Mouse (Mus musculus) heart, embryonic 13.5 days (tissue): ENCODE measurements around the gene Rec114. TPM values are rescaled to one million over a fixed set of nuclear protein-coding genes. Genes with fewer than 3 reads are reported as not detected.
A peak's percentile ranks its signal among the peaks of the same experiment; 100 is the strongest.

ENCODE experiments used
- ATAC-seq: fragments of 200-750 bp; cut with Nextera tagmentation; 2 replicates; pipeline ENCODE4 v1.8.0; 2017; ENCODE audit warnings: moderate TSS enrichment; ENCODE audit not compliant: insufficient number of reproducible peaks, low FRiP score, low TSS enrichment; ENCODE audit errors: extremely low read depth
- H3K27ac ChIP-seq: fragments of 300-500 bp; sonication (generic); replicated peaks from 2 replicates; pipeline ENCODE4 v1.5.1; 2015; ENCODE audit warnings: moderate library complexity, mild to moderate bottlenecking, inconsistent platforms
- H3K27me3 ChIP-seq: fragments of 300-500 bp; sonication (generic); replicated peaks from 2 replicates; pipeline ENCODE4 v1.6.1; 2015; ENCODE audit warnings: mild to moderate bottlenecking, inconsistent platforms
- H3K36me3 ChIP-seq: fragments of 300-500 bp; sonication (generic); 2 replicates; pipeline ENCODE4 v1.6.1; 2015; ENCODE audit warnings: mild to moderate bottlenecking, inconsistent platforms
- H3K4me1 ChIP-seq: fragments of 300-500 bp; sonication (generic); 2 replicates; pipeline ENCODE4 v1.6.1; 2015; ENCODE audit warnings: inconsistent platforms
- H3K4me2 ChIP-seq: fragments of 300-500 bp; sonication (generic); 2 replicates; pipeline ENCODE4 v1.6.1; 2015; ENCODE audit warnings: inconsistent platforms, mild to moderate bottlenecking, moderate library complexity
- H3K4me3 ChIP-seq: fragments of 300-500 bp; sonication (generic); 2 replicates; pipeline ENCODE4 v1.5.1; 2015; ENCODE audit warnings: moderate library complexity, mild to moderate bottlenecking, inconsistent platforms
- H3K9ac ChIP-seq: fragments of 300-500 bp; sonication (generic); 2 replicates; pipeline ENCODE4 v1.6.1; 2015; ENCODE audit warnings: inconsistent platforms, mild to moderate bottlenecking, moderate library complexity
- H3K9me3 ChIP-seq: fragments of 300-500 bp; sonication (generic); 2 replicates; pipeline ENCODE4 v1.6.1; 2016; ENCODE audit warnings: inconsistent platforms
- WGBS: fragments of 180-500 bp; shearing (Covaris S2); methylation state at CpG from one replicate; pipeline ENCODE4 v1.1.7; 2015; ENCODE audit warnings: mixed read lengths; 5-methylcytosine and 5-hydroxymethylcytosine counted together
- polyA plus RNA-seq: library from polyadenylated mRNA; unstranded; fragments of >200 nt; fragmentation: Nextera tagmentation; extraction: Ambion mirVana; gene quantifications from 2 replicates; pipeline ENCODE4 v1.2.1, GENCODE M21; 2015

The Rec114 gene
- polyA plus RNA-seq, 1 experiment from 2014 or later: 9.9 TPM

DNA sequence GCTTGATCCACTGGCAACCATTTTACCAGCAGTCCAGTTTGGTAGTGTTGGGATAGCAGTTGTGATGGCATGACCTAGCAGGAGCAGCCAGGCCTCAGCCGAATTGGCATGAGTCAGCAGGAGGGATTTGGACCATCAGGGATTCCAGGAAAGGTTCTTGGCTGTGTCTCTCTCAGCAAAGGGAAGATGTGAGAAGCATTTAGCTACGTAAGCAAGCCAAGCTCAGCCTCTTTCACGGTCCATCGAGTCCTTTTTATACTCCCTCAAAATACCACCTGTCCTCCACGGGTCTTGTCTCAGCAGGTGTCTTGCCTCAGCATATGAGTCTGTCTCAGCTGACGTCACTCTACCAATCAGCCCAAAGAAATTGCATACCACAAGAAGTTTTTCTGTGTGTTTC, 60.4 kb downstream of the Rec114 start:
- WGBS: 70% methylated on average over 6 of the region's 6 CpGs

DNA sequence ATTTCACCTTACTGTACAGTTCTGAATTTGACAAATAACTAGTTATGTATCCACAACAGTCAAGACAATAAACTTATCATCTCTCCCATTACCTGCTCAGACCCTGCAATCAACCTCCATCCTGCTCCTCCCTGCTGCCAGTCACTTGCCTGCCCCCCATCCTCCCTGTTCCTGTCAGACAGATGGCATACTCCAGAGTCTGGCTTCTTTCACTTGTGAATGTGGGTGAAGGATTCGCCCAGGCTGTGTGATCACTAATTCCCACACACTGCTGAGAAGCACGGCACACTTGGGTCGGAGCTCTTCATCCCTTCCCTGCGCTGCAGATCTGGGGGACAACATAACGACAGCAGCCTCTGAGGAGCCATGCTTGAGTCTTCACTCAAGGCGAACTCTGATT, 61.7 kb downstream of the Rec114 start:
- no peaks in the 10 kb centered on the region for H3K27me3 ChIP-seq
- H3K4me1 ChIP-seq: no peaks in the 10 kb centered on the region
- no peaks in the 10 kb centered on the region for H3K36me3 ChIP-seq
- H3K4me2 ChIP-seq: no peak overlapping the region
- ATAC-seq: no peak
- no peak overlapping the region for H3K27ac ChIP-seq
- H3K9me3 ChIP-seq: no peaks in the 10 kb centered on the region
- H3K4me3 ChIP-seq: no peak overlapping the region
- no peak overlapping the region for H3K9ac ChIP-seq
- WGBS: 65% methylated on average over 6 of the region's 6 CpGs

More for the DNA sequence above, 60.4 kb downstream of the Rec114 start:
- Histone ChIP-seq H3K27me3 (no peaks in the 10 kb centered on the region), H3K4me3 (no peak overlapping the region), H3K9me3 (no peaks in the 10 kb centered on the region), H3K9ac (no peak overlapping the region), H3K36me3 (no peaks in the 10 kb centered on the region), H3K27ac (no peak overlapping the region), H3K4me1 (no peaks in the 10 kb centered on the region), H3K4me2 (no peak overlapping the region)
- ATAC-seq: no peak

DNA sequence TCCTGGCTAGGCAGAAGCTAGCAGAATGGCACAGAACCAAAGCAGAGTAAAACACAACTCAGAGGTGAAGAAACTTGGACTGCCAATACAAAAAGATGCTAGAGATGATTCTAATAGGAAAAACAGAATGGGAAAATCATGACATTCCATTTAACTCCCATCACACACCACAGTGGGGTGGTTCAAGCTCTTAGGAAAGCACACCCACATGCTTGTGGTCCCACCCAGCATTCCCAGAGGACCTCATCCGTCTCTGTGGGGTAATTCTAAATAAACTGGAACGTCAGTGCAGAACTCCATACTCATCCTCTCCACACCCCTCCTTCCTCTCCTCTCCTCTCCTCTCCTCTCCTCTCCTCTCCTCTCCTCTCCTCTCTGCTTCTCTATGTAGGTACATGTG, 62.4 kb downstream of the Rec114 start:
- 55% methylated on average over 2 of the region's 2 CpGs for WGBS
- no peak overlapping the region for H3K27ac ChIP-seq
- H3K27me3 ChIP-seq: no peaks in the 10 kb centered on the region
- H3K4me2 ChIP-seq: no peak overlapping the region
- H3K4me1 ChIP-seq: no peaks in the 10 kb centered on the region
- H3K9ac ChIP-seq: no peak overlapping the region
- H3K9me3 ChIP-seq: no peaks in the 10 kb centered on the region
- ATAC-seq: no peak
- H3K4me3 ChIP-seq: no peak overlapping the region
- H3K36me3 ChIP-seq: no peaks in the 10 kb centered on the region

DNA sequence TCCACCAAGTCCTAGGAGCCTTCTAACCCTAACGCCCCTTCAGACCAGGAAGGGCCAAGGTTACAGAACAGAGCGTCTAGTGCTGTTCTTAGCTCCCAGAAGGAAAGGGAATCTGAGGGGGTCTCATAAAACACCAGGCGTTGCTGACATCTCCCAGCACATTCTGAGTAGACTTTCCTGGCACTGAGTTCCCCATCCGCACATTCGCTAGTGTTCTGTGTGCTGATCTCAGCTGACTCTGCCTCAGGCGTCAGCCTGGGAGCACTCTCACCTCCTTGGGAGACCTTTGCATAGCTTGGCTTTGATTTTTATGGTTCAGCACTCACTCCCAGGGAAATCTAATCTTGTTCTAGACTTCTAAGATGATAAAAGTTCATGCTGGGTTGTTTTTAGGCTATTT, 68.4 kb downstream of the Rec114 start:
- Histone ChIP-seq H3K9ac (no peak overlapping the region), H3K27me3 (no peaks in the 10 kb centered on the region), H3K4me3 (no peak overlapping the region), H3K36me3 (no peaks in the 10 kb centered on the region), H3K4me1 (peaks cover 40% of the 10 kb centered on the region), H3K4me2 (no peak overlapping the region), H3K27ac (peak overlapping the region; percentile 42), H3K9me3 (no peaks in the 10 kb centered on the region)
- ATAC-seq: no peak
- WGBS: 39% methylated on average over 6 of the region's 6 CpGs

DNA sequence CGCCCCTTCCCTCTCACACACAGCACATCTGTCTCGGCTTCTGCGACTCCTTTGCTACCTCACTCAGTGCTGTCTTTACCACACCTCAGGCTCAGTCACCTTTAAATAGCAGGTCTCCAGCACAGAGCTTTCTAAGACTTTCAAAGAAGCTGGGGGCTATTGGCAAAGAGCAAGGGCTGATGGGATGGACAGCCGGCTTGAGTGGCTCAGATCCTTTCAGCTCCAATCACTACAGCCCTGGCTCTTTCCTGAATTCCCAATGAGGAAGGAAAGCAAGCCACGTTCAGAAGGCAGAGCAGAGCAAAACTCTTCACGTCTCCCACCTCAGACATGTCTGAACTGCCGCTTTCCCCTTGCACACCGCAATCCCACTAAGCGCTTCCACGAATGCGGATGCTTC, 69.0 kb downstream of the Rec114 start:
- H3K9me3 ChIP-seq: no peaks in the 10 kb centered on the region
- 72% methylated on average over 11 of the region's 11 CpGs for WGBS
- no peak for ATAC-seq
- peaks cover 40% of the 10 kb centered on the region for H3K4me1 ChIP-seq
- H3K4me3 ChIP-seq: no peak overlapping the region
- H3K9ac ChIP-seq: no peak overlapping the region; the same call in 1 of the 2 replicates
- H3K27ac ChIP-seq: no peak overlapping the region
- no peak overlapping the region for H3K4me2 ChIP-seq
- H3K36me3 ChIP-seq: no peaks in the 10 kb centered on the region
- no peaks in the 10 kb centered on the region for H3K27me3 ChIP-seq

DNA sequence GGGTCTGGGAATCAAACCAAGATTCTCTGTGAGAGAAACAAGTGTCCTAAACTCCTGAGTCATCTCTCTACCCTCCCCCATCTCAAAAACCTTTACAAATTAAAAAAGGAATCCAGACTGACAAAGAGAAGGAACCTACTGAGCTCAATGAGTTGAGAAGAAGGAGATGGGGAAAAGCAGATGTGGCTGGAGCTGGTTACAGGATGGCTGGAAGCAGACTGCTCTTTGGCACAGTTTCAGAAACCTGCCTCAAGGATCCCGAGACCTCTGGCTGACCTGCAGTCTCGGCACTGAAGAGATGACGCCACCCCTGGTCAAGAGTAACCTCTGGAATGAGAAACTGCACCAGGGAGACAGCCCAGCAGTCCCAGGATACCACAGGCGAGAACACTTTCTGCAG, 71.3 kb downstream of the Rec114 start:
- Histone ChIP-seq H3K4me3 (no peak overlapping the region), H3K4me1 (peaks cover 58% of the 10 kb centered on the region), H3K9ac (no peak overlapping the region), H3K4me2 (no peak overlapping the region; the same call in 1 of the 2 replicates), H3K36me3 (no peaks in the 10 kb centered on the region), H3K27me3 (no peaks in the 10 kb centered on the region), H3K27ac (peak overlapping the region; percentile 34), H3K9me3 (no peaks in the 10 kb centered on the region)
- ATAC-seq: no peak
- WGBS: 18% methylated on average over 4 of the region's 4 CpGs

DNA sequence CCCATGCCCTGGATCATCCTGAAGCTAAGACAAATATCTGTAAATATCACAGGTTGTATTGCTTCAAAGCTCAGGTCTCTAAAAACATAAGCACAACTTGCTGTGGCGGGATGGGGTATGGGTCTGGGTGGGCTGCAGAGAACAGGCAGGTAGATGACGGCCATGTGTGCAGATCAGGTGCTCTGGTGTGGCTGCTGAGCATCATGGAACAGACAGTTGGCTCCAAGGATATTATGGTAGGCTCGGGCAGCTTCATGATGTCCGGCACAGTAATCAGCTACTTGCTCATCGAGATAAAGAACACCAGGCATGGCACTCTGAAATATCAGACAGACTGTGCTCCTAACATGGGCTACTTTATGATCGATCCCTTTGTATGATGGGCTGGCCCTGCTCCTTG, 73.9 kb downstream of the Rec114 start:
- no peak overlapping the region for H3K4me2 ChIP-seq
- no peak overlapping the region for H3K27ac ChIP-seq
- peaks cover 23% of the 10 kb centered on the region for H3K36me3 ChIP-seq
- H3K4me3 ChIP-seq: no peak overlapping the region
- no peaks in the 10 kb centered on the region for H3K27me3 ChIP-seq
- no peak overlapping the region for H3K9ac ChIP-seq
- H3K9me3 ChIP-seq: no peaks in the 10 kb centered on the region
- WGBS: 78% methylated on average over 6 of the region's 6 CpGs
- no peak for ATAC-seq
- peaks cover 47% of the 10 kb centered on the region for H3K4me1 ChIP-seq

DNA sequence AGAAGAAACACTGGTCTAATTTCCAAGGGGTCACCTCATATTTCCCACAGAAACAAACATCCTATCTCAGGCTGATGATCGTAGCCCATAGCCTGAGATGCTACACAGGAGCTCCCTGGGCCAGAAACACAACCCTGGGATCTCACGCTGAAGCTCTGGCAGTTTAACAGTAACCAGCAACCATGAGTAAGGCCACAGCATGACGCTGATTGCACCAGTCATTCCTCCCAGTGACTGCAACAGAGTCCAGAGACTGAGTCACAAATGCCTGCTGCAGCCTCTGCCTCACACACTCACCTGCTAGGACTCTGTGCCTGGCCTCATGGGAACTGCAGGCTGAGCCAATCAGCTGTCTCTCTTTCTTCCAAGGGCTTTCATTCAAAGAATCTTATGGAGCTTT, 74.7 kb downstream of the Rec114 start:
- Histone ChIP-seq H3K4me3 (no peak overlapping the region), H3K36me3 (peaks cover 30% of the 10 kb centered on the region), H3K4me2 (no peak overlapping the region), H3K27ac (peak overlapping the region; percentile 75), H3K9ac (no peak overlapping the region), H3K9me3 (no peaks in the 10 kb centered on the region), H3K4me1 (peaks cover 41% of the 10 kb centered on the region), H3K27me3 (no peaks in the 10 kb centered on the region)
- ATAC-seq: no peak
- 54% methylated on average over 3 of the region's 3 CpGs for WGBS

DNA sequence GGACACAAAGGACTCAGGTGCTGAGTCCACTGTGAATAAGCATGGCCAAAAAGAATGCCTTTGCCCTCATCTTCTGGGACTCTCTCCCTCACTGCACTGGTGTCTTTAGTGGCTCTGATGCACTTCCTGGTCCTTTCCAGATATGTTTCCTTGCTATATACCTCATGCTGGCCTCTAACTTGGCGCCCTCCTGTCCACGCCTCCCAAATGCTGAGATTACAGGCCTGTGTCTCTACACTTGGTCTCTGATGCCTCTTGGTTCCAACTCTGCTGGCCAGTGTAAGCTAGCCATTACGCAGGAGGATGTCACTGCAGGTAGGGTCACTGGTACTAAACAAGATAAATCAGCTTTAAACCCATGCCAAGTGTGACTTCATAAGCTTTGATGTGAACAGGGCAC, 75.6 kb downstream of the Rec114 start:
- 78% methylated on average over 3 of the region's 3 CpGs for WGBS
- Histone ChIP-seq H3K4me1 (peaks cover 38% of the 10 kb centered on the region), H3K36me3 (peaks cover 31% of the 10 kb centered on the region), H3K9me3 (no peaks in the 10 kb centered on the region), H3K4me2 (no peak overlapping the region), H3K27ac (peak overlapping the region; percentile 75), H3K4me3 (no peak overlapping the region), H3K9ac (no peak overlapping the region), H3K27me3 (no peaks in the 10 kb centered on the region)
- no peak for ATAC-seq

DNA sequence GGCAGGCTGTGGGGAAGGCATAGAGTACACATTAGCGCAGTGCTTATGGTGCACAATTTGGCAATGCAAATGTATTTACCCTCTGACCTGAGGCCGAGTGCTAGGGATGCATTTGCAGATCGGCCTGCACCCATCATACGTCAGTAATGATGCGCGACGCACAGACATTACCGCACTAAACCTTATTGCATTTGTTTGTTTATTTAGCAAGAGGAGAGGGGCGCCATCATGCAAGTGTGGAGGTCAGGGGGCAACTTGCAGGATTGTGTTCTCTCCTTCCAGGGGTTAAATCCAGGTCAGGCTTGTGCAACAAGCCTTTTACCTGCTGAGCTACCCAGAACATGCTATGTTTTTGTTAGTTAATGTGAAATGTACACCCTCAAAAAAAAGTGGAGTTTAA, 76.5 kb downstream of the Rec114 start:
- no peak overlapping the region for H3K4me3 ChIP-seq
- WGBS: 85% methylated on average over 9 of the region's 9 CpGs
- peaks cover 40% of the 10 kb centered on the region for H3K36me3 ChIP-seq
- no peak for ATAC-seq
- H3K4me2 ChIP-seq: no peak overlapping the region
- H3K9me3 ChIP-seq: no peaks in the 10 kb centered on the region
- H3K4me1 ChIP-seq: peaks cover 29% of the 10 kb centered on the region
- H3K27me3 ChIP-seq: no peaks in the 10 kb centered on the region
- no peak overlapping the region for H3K27ac ChIP-seq
- H3K9ac ChIP-seq: no peak overlapping the region

DNA sequence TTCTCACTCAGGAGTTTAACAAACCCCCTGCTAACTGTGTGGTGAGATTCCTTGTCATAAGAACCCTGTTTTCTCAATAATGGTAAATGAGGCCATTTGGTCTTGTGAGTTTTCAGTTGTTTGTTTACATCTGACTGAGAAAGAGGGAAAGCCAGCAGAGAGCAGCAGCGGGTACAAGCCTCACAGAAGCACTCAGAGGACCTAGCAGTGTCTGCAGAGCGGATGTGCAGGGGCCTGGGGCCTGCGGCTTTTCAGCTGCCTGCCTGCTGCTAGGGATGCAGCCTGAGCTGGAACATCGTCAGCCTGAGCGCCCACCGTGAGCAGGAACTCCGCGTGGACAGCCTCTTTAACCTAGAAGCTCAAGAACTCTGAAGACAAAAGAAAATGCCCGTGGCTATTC, 77.6 kb downstream of the Rec114 start:
- WGBS: 55% methylated on average over 9 of the region's 9 CpGs
- no peak for ATAC-seq
- no peak overlapping the region for H3K27ac ChIP-seq

DNA sequence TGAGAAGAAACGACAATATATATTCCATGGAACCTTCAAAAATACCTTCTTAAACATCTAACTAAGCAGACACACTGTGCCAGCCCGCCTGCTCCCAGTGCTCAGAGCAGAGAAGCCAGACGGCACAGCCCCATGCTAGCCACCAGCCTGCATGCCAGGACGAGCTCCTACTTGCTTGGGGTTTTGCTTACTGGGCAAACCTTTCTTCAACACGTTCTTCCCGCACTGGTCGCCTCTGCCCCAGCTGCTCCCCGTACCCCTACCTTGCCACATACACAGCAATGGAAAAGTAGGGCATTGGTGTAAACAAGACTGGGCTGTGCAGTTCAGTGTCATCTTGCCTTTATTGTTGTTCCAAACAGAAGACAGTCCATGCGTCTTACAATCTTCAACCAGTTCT, 78.3 kb downstream of the Rec114 start:
- peaks cover 53% of the 10 kb centered on the region for H3K36me3 ChIP-seq
- H3K4me3 ChIP-seq: no peak overlapping the region
- H3K4me2 ChIP-seq: no peak overlapping the region
- H3K27ac ChIP-seq: no peak overlapping the region
- peaks cover 18% of the 10 kb centered on the region for H3K4me1 ChIP-seq
- H3K9ac ChIP-seq: no peak overlapping the region
- ATAC-seq: no peak
- WGBS: 83% methylated on average over 9 of the region's 9 CpGs
- H3K27me3 ChIP-seq: no peaks in the 10 kb centered on the region
- H3K9me3 ChIP-seq: no peaks in the 10 kb centered on the region

More for the DNA sequence above, 77.6 kb downstream of the Rec114 start:
- no peaks in the 10 kb centered on the region for H3K27me3 ChIP-seq
- H3K4me2 ChIP-seq: no peak overlapping the region
- no peaks in the 10 kb centered on the region for H3K9me3 ChIP-seq
- no peak overlapping the region for H3K4me3 ChIP-seq
- H3K4me1 ChIP-seq: peaks cover 22% of the 10 kb centered on the region
- 0 out of 2 replicates have a peak overlapping the region, but pooled peaks have one; percentile 21 for H3K9ac ChIP-seq
- peaks cover 50% of the 10 kb centered on the region for H3K36me3 ChIP-seq
